Mouse (Mus musculus) liver, embryonic 16.5 days (tissue): Measurements from ENCODE around the gene Vezt. TPM values are rescaled to one million over a fixed set of nuclear protein-coding genes. Genes with fewer than 3 reads are reported as not detected.

Experiments used
- ATAC-seq: fragments of 200-750 bp; cut with Nextera tagmentation; 2 replicates; pipeline ENCODE4 v1.8.0; 2017; ENCODE audit warnings: low read depth, mild to moderate bottlenecking, moderate number of reproducible peaks, moderate library complexity
- H3K27ac ChIP-seq: fragments of 300-500 bp; sonication (generic); 2 replicates; pipeline ENCODE4 v1.5.1; 2014; ENCODE audit warnings: mild to moderate bottlenecking, low read length
- H3K27me3 ChIP-seq: fragments of 300-500 bp; sonication (generic); 2 replicates; pipeline ENCODE4 v1.6.1; 2014; ENCODE audit warnings: low read depth, low read length, mixed read lengths; ENCODE audit not compliant: control insufficient read depth, insufficient read depth
- H3K36me3 ChIP-seq: fragments of 300-500 bp; sonication (generic); 2 replicates; pipeline ENCODE4 v1.6.1; 2014; ENCODE audit warnings: mild to moderate bottlenecking; ENCODE audit not compliant: control insufficient read depth, insufficient read depth
- H3K4me1 ChIP-seq: fragments of 300-500 bp; sonication (generic); 2 replicates; pipeline ENCODE4 v1.6.1; 2014; ENCODE audit warnings: low read depth, low read length, mixed read lengths; ENCODE audit not compliant: control insufficient read depth
- H3K4me2 ChIP-seq: fragments of 300-500 bp; sonication (generic); 2 replicates; pipeline ENCODE4 v1.6.1; 2014; ENCODE audit warnings: low read depth, low read length, mixed read lengths
- H3K4me3 ChIP-seq: fragments of 300-500 bp; sonication (generic); 2 replicates; pipeline ENCODE4 v1.5.1; 2014; ENCODE audit warnings: low read depth, mild to moderate bottlenecking, low read length
- H3K9ac ChIP-seq: fragments of 300-500 bp; sonication (generic); 2 replicates; pipeline ENCODE4 v1.6.1; 2014; ENCODE audit warnings: low read depth, low read length
- H3K9me3 ChIP-seq: fragments of 300-500 bp; sonication (generic); replicated peaks from 2 replicates; pipeline ENCODE4 v1.6.1; 2016; ENCODE audit warnings: low read length; ENCODE audit not compliant: control insufficient read depth
- WGBS: fragments of 180-500 bp; shearing (Covaris S2); extraction: QIAGEN DNeasy Blood & Tissue Kit; methylation state at CpG from one replicate; pipeline ENCODE4 v1.1.7; 2014; ENCODE audit not compliant: insufficient replicate concordance; 5-methylcytosine and 5-hydroxymethylcytosine counted together
- polyA plus RNA-seq: library from polyadenylated mRNA; unstranded; fragments of >200 nt; fragmentation: Nextera tagmentation; extraction: Ambion mirVana; gene quantifications from 2 replicates; pipeline ENCODE4 v1.2.1, GENCODE M21; 2015

Vezt gene
- polyA plus RNA-seq, 1 experiment from 2014 or later = 10.4 TPM

DNA sequence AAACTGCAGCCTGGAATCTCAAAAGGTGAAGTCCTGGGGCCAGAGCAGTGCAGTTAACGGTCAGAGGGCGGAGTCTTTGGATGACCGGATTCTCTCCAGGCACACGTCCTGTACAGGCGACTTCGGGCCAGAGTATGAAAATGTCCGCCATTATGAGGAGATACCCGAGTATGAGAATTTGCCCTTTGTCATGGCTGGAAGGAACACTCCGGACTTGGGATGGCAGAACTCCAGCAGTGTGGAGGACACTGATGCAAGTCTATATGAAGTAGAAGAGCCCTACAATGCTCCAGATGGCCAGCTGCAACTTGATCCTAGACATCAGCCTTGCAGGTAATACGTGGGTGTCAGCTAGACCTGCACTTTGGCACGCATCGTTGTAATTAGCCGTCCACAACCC is 9.7 kb upstream of the Vezt start:
- Histone ChIP-seq H3K4me1 (peaks cover 39% of the 10 kb centered on the region), H3K27me3 (no peaks in the 10 kb centered on the region), H3K27ac (no peak overlapping the region), H3K36me3 (peaks cover 27% of the 10 kb centered on the region), H3K9ac (no peak overlapping the region), H3K4me2 (no peak overlapping the region), H3K4me3 (no peak overlapping the region), H3K9me3 (no peaks in the 10 kb centered on the region)
- 91% methylated on average over 13 of the region's 13 CpGs for WGBS
- ATAC-seq = no peak

DNA sequence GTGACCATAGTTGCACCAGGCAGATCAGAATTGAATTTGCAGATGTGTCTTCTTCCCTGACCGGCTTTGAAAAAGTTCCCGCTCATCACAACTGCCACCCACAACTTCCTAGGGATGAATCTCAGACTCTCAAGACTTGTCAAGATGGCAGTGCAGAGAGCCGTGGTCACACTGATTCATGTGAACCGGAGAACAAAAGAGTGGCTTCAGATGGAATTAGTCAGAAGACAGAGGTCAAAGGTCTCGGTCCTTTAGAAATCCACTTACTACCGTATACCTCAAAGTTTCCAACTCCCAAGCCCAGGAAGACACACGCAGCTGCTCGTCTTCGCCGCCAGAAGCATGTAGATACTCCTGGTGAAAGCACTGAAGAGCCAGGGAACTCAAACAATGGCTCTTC is 8.3 kb upstream of the Vezt start:
- ATAC-seq = no peak

DNA sequence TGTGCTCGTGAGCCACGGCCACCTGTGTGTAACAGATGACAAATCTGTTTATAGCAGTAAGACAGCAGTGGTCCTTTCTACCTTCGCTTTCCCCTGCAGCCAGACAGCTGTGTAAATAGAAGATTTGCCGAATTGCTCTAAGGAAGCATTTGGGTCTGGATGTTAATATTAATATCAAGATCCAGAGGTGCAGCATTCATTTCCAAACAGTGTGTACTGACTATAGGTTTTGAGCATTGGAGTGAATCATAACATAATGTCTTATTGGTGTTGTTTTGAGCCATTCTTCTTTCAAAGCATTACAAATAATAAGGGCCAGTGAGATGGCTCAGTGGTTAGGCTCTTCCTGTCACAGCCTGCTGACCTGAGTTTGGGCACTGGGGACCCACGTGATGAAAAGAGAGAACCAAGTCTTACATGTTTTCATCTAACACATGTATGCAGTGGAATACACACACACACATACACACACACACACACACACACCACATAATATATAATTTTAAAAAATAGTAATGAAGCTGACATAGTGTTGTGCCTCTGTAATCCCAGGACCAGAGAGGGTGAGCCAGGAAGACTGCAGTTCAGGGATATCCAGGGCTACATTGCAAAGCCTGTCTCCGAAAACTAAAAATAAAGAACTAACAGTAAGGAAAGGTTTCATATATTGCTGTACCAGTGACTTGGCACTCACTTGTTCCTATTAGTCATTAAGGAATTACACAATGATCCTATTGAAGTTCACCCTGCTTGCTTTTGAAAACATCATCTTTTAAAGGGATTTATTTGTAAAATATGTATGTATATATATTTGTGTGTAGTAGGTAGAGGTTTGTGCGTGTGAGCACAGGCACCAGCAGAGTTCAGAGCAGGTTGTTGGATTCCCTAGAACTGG is 3.0 kb upstream of the Vezt start:
- no peak for ATAC-seq
- no peaks in the 10 kb centered on the region for H3K27me3 ChIP-seq
- peaks cover 4% of the 10 kb centered on the region; the same call in 1 of the 2 replicates for H3K36me3 ChIP-seq
- no peak overlapping the region for H3K9ac ChIP-seq
- WGBS = 73% methylated on average over 7 of the region's 7 CpGs
- no peak overlapping the region for H3K4me2 ChIP-seq
- H3K9me3 ChIP-seq = no peaks in the 10 kb centered on the region
- peaks cover 19% of the 10 kb centered on the region for H3K4me1 ChIP-seq
- H3K4me3 ChIP-seq = no peak overlapping the region
- H3K27ac ChIP-seq = no peak overlapping the region

More for the DNA sequence above, 8.3 kb upstream of the Vezt start:
- no peak overlapping the region for H3K4me3 ChIP-seq
- H3K9me3 ChIP-seq = no peaks in the 10 kb centered on the region
- H3K9ac ChIP-seq = no peak overlapping the region
- H3K27me3 ChIP-seq = no peaks in the 10 kb centered on the region
- H3K4me1 ChIP-seq = peaks cover 26% of the 10 kb centered on the region
- whole genome bisulfite sequencing = 83% methylated on average over 10 of the region's 10 CpGs
- H3K4me2 ChIP-seq = no peak overlapping the region
- H3K36me3 ChIP-seq = peaks cover 27% of the 10 kb centered on the region
- H3K27ac ChIP-seq = no peak overlapping the region

DNA sequence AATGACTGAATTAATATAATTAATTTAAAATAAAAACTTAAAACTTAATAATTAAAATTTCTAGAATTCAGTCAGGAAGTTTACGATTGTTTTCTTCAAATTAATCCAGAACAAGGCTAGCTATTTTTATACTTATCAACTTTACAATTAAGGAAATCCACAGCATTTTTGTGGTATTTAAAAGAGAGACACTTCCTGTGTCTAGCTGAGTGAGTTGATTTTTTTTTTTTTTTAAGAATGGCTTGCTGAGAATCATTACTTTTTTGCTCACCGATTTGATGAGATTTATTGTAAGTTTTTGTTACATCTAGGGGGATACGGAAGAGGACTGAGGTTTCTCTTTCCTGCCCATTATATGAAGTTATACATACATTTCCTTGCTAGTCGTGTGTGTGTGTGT is 2.0 kb upstream of the Vezt start:
- H3K36me3 ChIP-seq = no peaks in the 10 kb centered on the region
- WGBS = 55% methylated on average over 4 of the region's 4 CpGs
- H3K9ac ChIP-seq = no peak overlapping the region
- H3K4me3 ChIP-seq = peak overlapping the region; percentile 99
- H3K4me1 ChIP-seq = peaks cover 19% of the 10 kb centered on the region
- ATAC-seq = no peak
- no peak overlapping the region for H3K27ac ChIP-seq
- H3K4me2 ChIP-seq = peak overlapping the region; percentile 72
- no peaks in the 10 kb centered on the region for H3K27me3 ChIP-seq
- H3K9me3 ChIP-seq = no peaks in the 10 kb centered on the region

DNA sequence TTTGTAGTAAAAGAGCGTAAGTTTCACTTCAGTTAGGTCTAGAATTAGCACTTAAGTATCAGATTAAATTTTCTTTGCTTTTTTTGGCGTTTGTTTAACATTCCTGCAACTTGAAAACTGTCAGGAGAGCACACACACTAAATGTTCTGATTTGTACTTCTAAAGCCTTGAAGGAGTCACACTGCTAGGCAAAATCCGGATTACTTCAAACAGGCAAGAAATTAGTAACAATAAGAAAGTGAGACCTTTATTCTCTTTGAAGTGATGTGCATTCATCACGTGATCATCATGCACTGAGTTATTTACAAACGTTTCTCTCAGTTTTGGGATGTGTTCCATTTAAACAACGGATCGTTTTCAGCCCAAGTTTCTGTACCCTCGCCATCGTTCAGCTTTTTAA is 1.6 kb upstream of the Vezt start:
- no peaks in the 10 kb centered on the region for H3K36me3 ChIP-seq
- H3K9me3 ChIP-seq = no peaks in the 10 kb centered on the region
- peak overlapping the region; percentile 72 for H3K4me2 ChIP-seq
- peak overlapping the region; percentile 99 for H3K4me3 ChIP-seq
- WGBS = 40% methylated on average over 9 of the region's 9 CpGs
- H3K27me3 ChIP-seq = no peaks in the 10 kb centered on the region
- ATAC-seq = no peak
- no peak overlapping the region for H3K27ac ChIP-seq
- peak overlapping the region; percentile 99 for H3K9ac ChIP-seq
- peaks cover 19% of the 10 kb centered on the region for H3K4me1 ChIP-seq

DNA sequence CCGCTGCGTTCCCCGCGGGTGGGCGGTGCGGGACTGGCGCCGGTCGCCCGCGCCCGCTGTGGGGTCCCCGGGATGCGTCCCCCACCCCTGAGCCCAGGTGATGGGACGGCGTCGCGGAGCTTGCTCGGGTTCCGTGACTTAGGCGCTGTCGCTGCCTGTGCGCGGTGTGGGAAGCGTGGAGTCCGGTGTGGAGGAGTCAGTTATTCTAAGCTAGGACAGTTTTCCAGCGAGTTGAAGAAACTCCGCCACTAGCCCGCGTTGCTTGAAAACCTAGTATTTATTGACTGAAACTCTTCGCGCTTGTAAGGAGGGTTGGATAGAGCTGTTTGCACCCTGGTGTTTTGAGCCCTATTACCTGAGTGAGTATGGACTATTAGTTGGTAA is 750 bp upstream of the Vezt start:
- ATAC-seq = peak; percentile 3
- H3K4me2 ChIP-seq = peak overlapping the region; percentile 72
- peaks cover 19% of the 10 kb centered on the region for H3K4me1 ChIP-seq
- H3K27ac ChIP-seq = peak overlapping the region; percentile 89
- under 1% methylated on average over 31 of the region's 32 CpGs for WGBS
- no peaks in the 10 kb centered on the region for H3K36me3 ChIP-seq
- H3K4me3 ChIP-seq = peak overlapping the region; percentile 99
- no peaks in the 10 kb centered on the region for H3K9me3 ChIP-seq
- H3K9ac ChIP-seq = peak overlapping the region; percentile 99
- H3K27me3 ChIP-seq = no peaks in the 10 kb centered on the region

DNA sequence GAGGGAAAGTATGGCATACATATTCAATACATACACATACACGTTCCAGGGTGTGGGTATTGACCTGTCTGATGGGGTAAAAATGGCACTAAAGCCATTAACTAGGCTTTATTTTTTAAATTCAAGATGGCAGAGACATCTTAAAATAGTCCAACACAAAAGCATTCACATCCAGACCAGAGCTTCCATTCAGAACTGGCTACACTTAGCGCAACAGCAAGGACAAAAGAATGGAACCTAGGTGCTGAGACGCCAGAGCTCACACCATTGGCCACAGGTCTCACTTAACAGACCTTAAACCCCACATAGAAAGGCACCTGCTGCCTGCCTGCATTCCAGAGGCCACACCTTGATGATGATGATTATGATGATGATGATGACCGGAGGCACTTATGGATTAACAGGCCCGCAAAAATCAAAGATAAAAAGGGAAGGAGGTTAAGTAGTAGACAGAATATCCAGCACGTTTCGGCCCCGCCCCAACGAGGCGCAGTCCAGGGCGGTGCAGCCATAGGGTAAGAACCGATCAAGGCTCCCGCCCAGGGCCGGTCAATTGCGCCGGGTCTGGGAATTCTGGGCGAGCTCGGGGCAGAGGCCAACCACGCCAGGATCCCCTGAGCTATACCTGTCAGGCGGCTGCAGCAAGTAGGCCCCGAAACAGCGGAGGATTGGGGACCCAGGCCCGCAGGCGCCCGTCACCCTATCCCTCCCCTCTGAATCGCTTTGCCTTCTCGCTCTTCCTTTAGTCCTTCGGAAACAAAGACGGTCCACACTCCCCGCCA is 550 bp downstream of the Vezt start:
- H3K27ac ChIP-seq = peak overlapping the region; percentile 75
- H3K27me3 ChIP-seq = no peaks in the 10 kb centered on the region
- ATAC-seq = peak; percentile 77
- peak overlapping the region; percentile 99 for H3K4me3 ChIP-seq
- H3K4me2 ChIP-seq = peak overlapping the region; percentile 88
- peak overlapping the region; percentile 87 for H3K9ac ChIP-seq
- no peaks in the 10 kb centered on the region for H3K9me3 ChIP-seq
- 2% methylated on average over 30 of the region's 30 CpGs for WGBS
- peaks cover 19% of the 10 kb centered on the region for H3K4me1 ChIP-seq
- H3K36me3 ChIP-seq = no peaks in the 10 kb centered on the region

DNA sequence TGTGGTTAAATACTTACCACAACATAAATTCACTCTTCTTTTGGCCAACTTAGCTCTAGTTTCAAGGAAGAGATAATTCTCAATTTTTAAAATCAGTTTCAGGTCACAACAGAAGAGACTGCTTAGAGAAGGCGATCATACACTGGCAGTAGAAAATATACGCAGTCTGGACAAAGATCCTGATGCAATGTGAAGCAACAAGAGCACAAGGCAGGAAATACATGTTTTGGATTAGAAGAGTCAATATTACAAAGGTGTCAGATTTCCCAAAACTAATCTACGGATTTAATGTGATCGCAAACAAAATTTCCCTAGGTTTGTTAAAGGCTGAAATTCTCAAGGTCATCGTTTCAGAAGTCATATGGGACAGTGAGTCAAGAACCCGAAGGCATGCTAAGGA is 4.5 kb downstream of the Vezt start:
- Histone ChIP-seq H3K4me3 (no peak overlapping the region), H3K27me3 (no peaks in the 10 kb centered on the region), H3K36me3 (no peaks in the 10 kb centered on the region), H3K4me1 (peaks cover 12% of the 10 kb centered on the region), H3K9ac (no peak overlapping the region), H3K9me3 (no peaks in the 10 kb centered on the region), H3K27ac (no peak overlapping the region), H3K4me2 (no peak overlapping the region)
- ATAC-seq = no peak
- 82% methylated on average over 6 of the region's 6 CpGs for WGBS

DNA sequence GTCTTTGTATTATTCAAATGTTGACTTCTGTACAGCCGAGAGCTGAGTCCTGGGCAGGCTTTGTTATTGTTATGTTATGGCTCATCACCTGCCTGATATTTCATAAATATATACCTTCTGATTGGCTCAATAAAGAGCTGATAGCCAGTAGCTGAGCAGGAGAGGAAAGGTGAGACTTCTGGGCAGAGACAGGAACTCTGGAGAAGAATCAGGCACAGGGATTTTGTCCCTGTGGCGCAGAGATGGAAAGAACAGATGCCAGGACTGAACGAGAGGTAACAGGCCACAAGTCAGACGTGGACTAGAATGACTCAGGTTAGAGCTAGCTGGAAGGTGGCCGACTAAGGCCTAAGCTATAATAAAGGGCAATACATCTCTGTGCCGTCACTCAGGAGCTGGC is 7.1 kb downstream of the Vezt start:
- no peak overlapping the region for H3K9ac ChIP-seq
- no peaks in the 10 kb centered on the region for H3K9me3 ChIP-seq
- no peak for ATAC-seq
- H3K36me3 ChIP-seq = no peaks in the 10 kb centered on the region
- no peaks in the 10 kb centered on the region; the same call in none of the 2 replicates for H3K4me1 ChIP-seq
- H3K4me2 ChIP-seq = no peak overlapping the region
- 74% methylated on average over 6 of the region's 6 CpGs for WGBS
- no peak overlapping the region for H3K4me3 ChIP-seq
- no peaks in the 10 kb centered on the region for H3K27me3 ChIP-seq
- no peak overlapping the region for H3K27ac ChIP-seq
